Mouse (Mus musculus): ENCODE measurements around the gene Hrnr. TPM values are rescaled to one million over a fixed set of nuclear protein-coding genes. Genes with fewer than 3 reads are reported as not detected.

Hrnr gene
- polyA plus RNA-seq, 1 experiment from 2014 or later = not detected

- 75% methylated on average over 3 of the region's 3 CpGs for WGBS
- no peak overlapping the region for H3K27ac ChIP-seq
Measured at GRCm38 (mm10) chr3:93366966-93367575, 47.5 kb downstream of the Hrnr start.

GRCm38 (mm10) chr3:93368171-93368570 lies 48.6 kb downstream of the Hrnr start:
- Histone ChIP-seq H3K9me3 (no peaks in the 10 kb centered on the region), H3K27me3 (no peaks in the 10 kb centered on the region), H3K9ac (replicated peaks) (no peak overlapping the region), H3K4me1 (replicated peaks) (no peaks in the 10 kb centered on the region), H3K4me2 (replicated peaks) (no peak overlapping the region), H3K27ac (no peak overlapping the region), H3K4me3 (replicated peaks) (no peak overlapping the region), H3K36me3 (no peaks in the 10 kb centered on the region)
- 93% methylated on average over 1 of the region's 1 CpGs for WGBS
- no peak for ATAC-seq

More at GRCm38 (mm10) chr3:93366966-93367575, 47.5 kb downstream of the Hrnr start:
- no peak for ATAC-seq
- no peak overlapping the region for H3K4me2 ChIP-seq (replicated peaks)
- H3K27me3 ChIP-seq = no peaks in the 10 kb centered on the region
- no peaks in the 10 kb centered on the region for H3K9me3 ChIP-seq
- H3K36me3 ChIP-seq = no peaks in the 10 kb centered on the region
- H3K9ac ChIP-seq (replicated peaks) = no peak overlapping the region
- no peak overlapping the region for H3K4me3 ChIP-seq (replicated peaks)
- H3K4me1 ChIP-seq (replicated peaks) = no peaks in the 10 kb centered on the region; the same call in 1 of the 2 replicates

DNA sequence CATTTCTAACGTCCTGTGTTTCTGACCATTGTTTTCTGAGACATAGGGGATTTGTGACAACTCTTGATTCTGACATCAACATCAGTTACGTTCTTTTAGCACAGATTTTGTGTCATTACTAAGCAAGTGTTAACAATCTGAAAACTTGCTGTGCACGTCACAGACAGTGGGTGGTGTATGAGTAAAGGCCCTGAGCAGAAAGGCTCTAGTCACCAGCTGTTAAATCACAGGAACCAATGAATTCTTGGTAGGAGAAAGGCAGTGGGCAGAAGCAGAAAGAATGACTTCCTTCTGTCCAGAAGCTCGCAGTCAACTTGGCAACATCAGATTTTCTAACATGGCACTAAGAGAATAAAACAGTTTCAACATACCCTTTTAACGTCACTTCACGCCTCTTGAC lies 53.9 kb downstream of the Hrnr start:
- Histone ChIP-seq H3K27ac (no peak overlapping the region), H3K9me3 (no peaks in the 10 kb centered on the region), H3K27me3 (no peaks in the 10 kb centered on the region), H3K36me3 (no peaks in the 10 kb centered on the region), H3K4me2 (replicated peaks) (no peak overlapping the region), H3K4me1 (replicated peaks) (no peaks in the 10 kb centered on the region), H3K4me3 (replicated peaks) (no peak overlapping the region), H3K9ac (replicated peaks) (no peak overlapping the region)
- 80% methylated on average over 6 of the region's 6 CpGs for WGBS
- ATAC-seq = no peak

DNA sequence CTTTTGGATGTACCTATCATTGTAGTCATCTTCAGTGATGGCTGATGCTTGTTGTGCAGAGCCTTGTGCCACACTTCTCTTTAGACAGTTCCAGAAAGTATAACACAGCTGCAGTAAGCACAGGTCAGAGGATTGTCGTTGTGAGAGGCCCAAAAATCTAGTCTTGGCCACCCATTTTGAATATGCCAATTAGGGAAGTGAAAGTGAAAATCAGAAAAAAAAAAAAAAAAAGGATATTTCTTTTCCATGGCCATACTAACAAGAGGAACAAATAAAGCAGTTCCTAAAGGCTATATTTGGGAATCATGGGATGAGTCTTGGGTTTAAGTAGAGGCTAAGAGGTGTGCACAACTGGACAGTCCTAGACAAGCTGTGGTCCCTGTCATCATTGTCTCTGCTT lies 55.6 kb downstream of the Hrnr start:
- Histone ChIP-seq H3K36me3 (no peaks in the 10 kb centered on the region), H3K4me3 (replicated peaks) (no peak overlapping the region), H3K4me2 (replicated peaks) (no peak overlapping the region), H3K27me3 (no peaks in the 10 kb centered on the region), H3K4me1 (replicated peaks) (no peaks in the 10 kb centered on the region), H3K9me3 (no peaks in the 10 kb centered on the region), H3K9ac (replicated peaks) (no peak overlapping the region), H3K27ac (no peak overlapping the region)
- 76% methylated on average over 1 of the region's 1 CpGs for WGBS
- ATAC-seq = no peak

- H3K4me1 ChIP-seq (replicated peaks) = no peaks in the 10 kb centered on the region
- no peak overlapping the region for H3K27ac ChIP-seq
- no peak overlapping the region for H3K4me3 ChIP-seq (replicated peaks)
- no peaks in the 10 kb centered on the region for H3K27me3 ChIP-seq
- ATAC-seq = no peak
- 83% methylated on average over 5 of the region's 5 CpGs for WGBS
- no peaks in the 10 kb centered on the region for H3K36me3 ChIP-seq
- no peaks in the 10 kb centered on the region for H3K9me3 ChIP-seq
- no peak overlapping the region for H3K9ac ChIP-seq (replicated peaks)
- no peak overlapping the region for H3K4me2 ChIP-seq (replicated peaks)
Measured at GRCm38 (mm10) chr3:93375601-93376000, 56.1 kb downstream of the Hrnr start.

DNA sequence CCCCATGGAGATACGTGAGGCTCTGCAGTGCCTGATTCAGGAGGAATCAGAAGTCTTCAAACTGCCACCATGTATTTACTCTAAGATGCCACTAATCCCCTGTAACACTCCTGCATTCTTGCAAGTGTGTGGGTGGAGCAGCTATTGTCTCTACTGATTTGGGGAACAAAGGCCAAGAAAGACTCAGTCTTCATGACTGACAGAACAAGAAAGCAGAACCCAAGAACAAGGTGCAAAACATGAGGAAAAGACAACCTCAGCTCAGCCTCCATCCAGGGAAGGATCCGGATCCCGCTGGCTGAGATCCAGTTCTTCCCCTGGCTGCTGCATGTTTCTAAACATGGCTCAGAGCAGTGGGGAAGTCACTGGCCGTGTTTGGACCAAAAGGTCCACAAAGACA lies 58.6 kb downstream of the Hrnr start:
- Histone ChIP-seq H3K27me3 (no peaks in the 10 kb centered on the region), H3K9ac (replicated peaks) (no peak overlapping the region), H3K27ac (no peak overlapping the region), H3K4me2 (replicated peaks) (no peak overlapping the region), H3K4me3 (replicated peaks) (no peak overlapping the region), H3K36me3 (no peaks in the 10 kb centered on the region), H3K4me1 (replicated peaks) (no peaks in the 10 kb centered on the region), H3K9me3 (no peaks in the 10 kb centered on the region)
- ATAC-seq = no peak
- 45% methylated on average over 4 of the region's 4 CpGs for WGBS

Other genes with a start within 250 kb of the Hrnr start
- not detected in 2 replicates for gene Crnn, start 175.0 kb upstream of the Hrnr start, polyA plus RNA-seq (2015; fragmentation: Nextera tagmentation; extraction: Ambion mirVana)
- not detected in 2 replicates for gene Flg2, start 122.5 kb upstream of the Hrnr start, polyA plus RNA-seq (2015; fragmentation: Nextera tagmentation; extraction: Ambion mirVana)
- gene Flg, start 46.2 kb upstream of the Hrnr start, polyA plus RNA-seq (2015; fragmentation: Nextera tagmentation; extraction: Ambion mirVana) = not detected in 2 replicates
- gene Rptn, start 74.0 kb downstream of the Hrnr start, polyA plus RNA-seq (2015; fragmentation: Nextera tagmentation; extraction: Ambion mirVana) = not detected in 2 replicates
- gene Tchh, start 122.6 kb downstream of the Hrnr start, polyA plus RNA-seq (2015; fragmentation: Nextera tagmentation; extraction: Ambion mirVana) = 0.74 and 0.75 TPM in 2 replicates
- gene Tchhl1, start 149.0 kb downstream of the Hrnr start, polyA plus RNA-seq (2015; fragmentation: Nextera tagmentation; extraction: Ambion mirVana) = 0.09 TPM in 1 of 2 replicates, not detected in the other
- gene S100a11, start 200.7 kb downstream of the Hrnr start, polyA plus RNA-seq (2015; fragmentation: Nextera tagmentation; extraction: Ambion mirVana) = 149 and 157 TPM in 2 replicates
- 90.8 and 93.2 TPM in 2 replicates for gene S100a10, start 235.3 kb downstream of the Hrnr start, polyA plus RNA-seq (2015; fragmentation: Nextera tagmentation; extraction: Ambion mirVana)

All from midbrain, embryonic 13.5 days (tissue).